Mouse (Mus musculus) Patski (cell line): ENCODE measurements around the gene Gm3015. TPM values are rescaled to one million over a fixed set of nuclear protein-coding genes. Genes with fewer than 3 reads are reported as not detected.
"Not testable (repeated sequence)": the region's sequence is repeated elsewhere in the genome, so short reads cannot be mapped to it uniquely, and the experiment has no call there.

ENCODE experiments used
- ATAC-seq: fragments of 100-300 bp; one replicate; pipeline ENCODE4 v1.8.0; 2021
- CTCF ChIA-PET: fragments of 350-600 bp; sonication (Branson Sonifier 250); formaldehyde crosslinking; loops from one replicate; lab custom pipeline; 2022; ENCODE audit warnings: inconsistent platforms; lab: Charles Lee
- POLR2A ChIA-PET: fragments of 350-600 bp; sonication (Branson Sonifier 250); formaldehyde crosslinking; loops from one replicate; lab custom pipeline; 2022; ENCODE audit warnings: antibody characterized with exemption, inconsistent platforms; lab: Charles Lee
- DNase-seq: peaks from one replicate; pipeline ENCODE4 v3.0.0-alpha.2; 2011; ENCODE audit warnings: low read depth, low spot score
- H3K27me3 ChIP-seq: fragments of 371-371 bp; one replicate; pipeline ENCODE4 v1.5.1; 2021
- in situ Hi-C: fragments of 300-500 bp; cut with MboI; formaldehyde crosslinking; loops from 3 replicates; pipeline ENCODE4 v1.11.1; 2018; ENCODE audit warnings: low pct_unique_long_range_greater_than_20kb, mixed read lengths
- polyA plus RNA-seq: library from polyadenylated mRNA; unstranded; gene quantifications from one replicate; pipeline ENCODE4 v1.2.3, GENCODE M21; 2021

Gm3015 gene
- polyA plus RNA-seq = not detected

GRCm38 (mm10) chr14:42768721-42769120 lies at the start of gene Gm3015:
TSS of gene Gm3015 (minus strand) at chr14:42768821.
- DNase-seq, POLR2A ChIA-PET, CTCF ChIA-PET, ATAC-seq, in situ Hi-C loops, H3K27me3 ChIP-seq: not testable (repeated sequence)

GRCm38 (mm10) chr14:42797887-42798286 lies 29.3 kb upstream of the Gm3015 start, which contains the start of gene Gm10377:
TSS of gene Gm10377 (minus strand) at chr14:42797987.
- in situ Hi-C loops, DNase-seq, CTCF ChIA-PET, H3K27me3 ChIP-seq, ATAC-seq, POLR2A ChIA-PET: not testable (repeated sequence)

Other genes starting within 250 kb of the Gm3015 start
- not detected for gene Gm8024, start 244.5 kb downstream of the Gm3015 start, polyA plus RNA-seq
- gene Gm17124, start 168.9 kb downstream of the Gm3015 start, polyA plus RNA-seq = not detected
- not detected for gene Gm3633, start 126.9 kb downstream of the Gm3015 start, polyA plus RNA-seq
- gene Gm10378, start 112.9 kb downstream of the Gm3015 start, polyA plus RNA-seq = not detected
- gene Gm10377, start 29.2 kb upstream of the Gm3015 start, polyA plus RNA-seq = not detected
- gene Gm21977, start 84.7 kb upstream of the Gm3015 start, polyA plus RNA-seq = not detected
- not detected for gene Gm8082, start 224.8 kb upstream of the Gm3015 start, polyA plus RNA-seq
- not detected for gene Gm10376, start 246.8 kb upstream of the Gm3015 start, polyA plus RNA-seq